Mouse (Mus musculus) NIH3T3 (cell line): ENCODE data around the gene Esr1.
"Not testable (repeated sequence)": the region's sequence is repeated elsewhere in the genome, so short reads cannot be mapped to it uniquely, and the experiment has no call there.

ENCODE experiments used
- DNase-seq: peaks from one replicate; pipeline ENCODE4 v3.0.0-alpha.2; 2012; ENCODE audit warnings: low read depth

The Esr1 gene

DNA sequence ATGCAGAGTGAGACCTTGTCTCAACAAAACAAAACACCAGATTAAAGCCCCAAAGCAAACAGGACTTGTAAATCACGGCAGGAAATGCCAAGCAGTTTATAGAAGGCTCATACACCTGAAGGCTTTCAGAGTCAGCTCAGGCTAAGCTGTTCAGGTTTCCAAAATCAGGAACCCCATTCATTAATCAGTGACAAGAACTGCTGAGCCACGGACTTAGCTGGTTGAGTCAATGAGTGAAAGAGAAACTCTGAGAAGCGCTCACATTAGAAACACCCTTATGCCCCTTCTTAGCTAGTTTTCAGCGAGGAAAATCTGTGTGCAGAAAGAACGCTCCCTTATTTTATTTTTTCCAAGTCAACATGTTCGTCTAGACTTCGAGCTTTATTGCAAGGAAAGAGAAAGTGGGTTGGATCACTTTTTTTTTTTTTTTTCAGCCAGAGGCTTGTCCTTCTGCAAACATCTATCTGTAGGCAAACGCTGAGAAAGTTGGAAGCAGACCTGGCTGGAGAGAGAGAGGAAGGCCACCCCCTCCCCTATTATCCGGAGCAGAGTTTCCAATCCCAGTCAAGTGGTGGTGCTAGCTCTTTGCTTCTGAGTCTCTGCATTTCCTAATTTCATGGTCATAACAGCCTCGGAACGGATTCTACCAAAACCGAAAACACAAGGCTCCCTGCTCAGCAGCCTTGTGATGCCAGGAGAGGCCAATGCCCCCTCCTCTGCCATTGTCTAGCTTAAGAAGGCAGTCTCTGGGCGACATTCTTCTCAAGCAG lies at the start of gene Esr1:
Gene Esr1 (plus strand): TSS at position 208 of the 770 bp plus-strand sequence.
- no peak for DNase-seq

DNA sequence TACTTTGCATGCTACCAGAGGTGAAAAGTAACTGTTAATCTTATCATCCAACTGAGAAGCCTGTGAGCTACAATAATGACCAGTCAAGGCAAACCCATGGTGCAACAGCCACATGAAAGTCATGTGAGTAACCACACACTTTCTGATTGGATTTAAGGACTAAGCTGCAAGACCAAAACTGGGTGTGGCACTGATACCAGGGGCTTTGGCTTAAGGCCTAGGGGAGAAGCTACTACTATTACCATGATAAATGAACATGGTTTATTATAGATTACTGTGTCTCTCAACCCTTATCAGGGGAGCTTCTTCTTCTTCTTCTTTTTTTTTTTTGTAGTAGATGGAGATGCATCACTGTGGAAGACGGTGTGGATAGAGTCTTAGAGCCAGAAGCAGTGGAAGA lies 46.2 kb upstream of the Esr1 start:
- no peak for DNase-seq

DNA sequence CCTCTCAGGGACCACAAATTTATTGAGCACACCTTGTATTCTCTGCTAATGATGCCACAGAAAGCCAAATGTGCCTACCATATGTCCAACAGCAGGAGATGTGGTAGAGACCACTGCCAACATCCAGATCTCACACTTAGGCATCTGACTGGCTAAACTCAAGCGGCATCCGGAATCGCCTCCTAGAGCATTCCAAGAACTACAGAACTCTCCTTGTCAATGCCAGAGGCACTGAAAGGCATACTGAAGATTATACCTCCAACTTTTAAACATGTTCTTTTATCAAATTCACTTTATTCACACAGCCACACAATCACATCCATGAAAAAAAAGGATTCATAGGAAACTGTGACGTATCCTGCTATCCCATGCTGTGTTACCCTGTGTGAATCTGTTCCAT lies 40.6 kb upstream of the Esr1 start:
- DNase-seq = no peak

GRCm38 (mm10) chr10:4571304-4571703 lies 40.1 kb upstream of the Esr1 start:
- no peak for DNase-seq

DNA sequence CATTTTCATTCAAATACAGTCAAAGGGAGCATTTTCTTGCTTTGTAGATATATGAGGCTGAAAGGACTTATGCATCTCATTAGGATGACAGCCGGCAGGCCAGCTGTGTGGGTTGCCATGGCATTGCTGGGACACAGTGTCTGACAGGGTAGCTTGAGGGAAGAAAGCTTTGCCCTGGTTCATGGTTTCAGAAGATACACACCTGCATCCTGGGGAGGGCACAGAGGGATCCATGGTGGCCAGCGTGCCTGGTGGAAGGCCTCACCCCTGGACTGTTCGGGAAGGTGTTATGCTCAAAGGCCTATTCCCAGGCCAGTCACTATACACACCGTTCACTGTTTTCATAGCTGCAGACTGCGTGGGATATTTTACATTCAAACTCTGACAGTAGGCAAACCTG lies 29.5 kb upstream of the Esr1 start:
- DNase-seq = no peak

DNA sequence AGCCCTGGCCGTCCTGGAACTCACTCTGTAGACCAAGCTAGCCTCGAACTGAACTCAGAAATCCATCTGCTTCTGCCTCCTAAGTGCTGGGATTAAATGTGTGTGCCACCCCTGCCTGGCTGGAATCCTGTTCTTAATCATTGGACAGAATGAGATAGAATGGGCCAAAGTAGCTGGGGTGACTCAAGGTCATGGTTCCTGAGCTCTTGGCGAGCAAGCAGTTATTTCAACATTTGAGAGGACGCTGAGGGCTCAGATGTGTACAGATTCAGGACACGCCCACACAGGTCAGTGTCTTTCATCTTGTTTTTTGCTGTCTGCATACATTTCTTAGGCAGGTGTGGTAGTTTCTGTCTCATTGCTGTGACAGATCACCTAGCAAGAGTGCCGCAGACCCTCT lies 24.7 kb upstream of the Esr1 start:
- no peak for DNase-seq

GRCm38 (mm10) chr10:4589576-4589975 lies 21.8 kb upstream of the Esr1 start:
- no peak for DNase-seq

GRCm38 (mm10) chr10:4590956-4591355 lies 20.4 kb upstream of the Esr1 start:
- no peak for DNase-seq

DNA sequence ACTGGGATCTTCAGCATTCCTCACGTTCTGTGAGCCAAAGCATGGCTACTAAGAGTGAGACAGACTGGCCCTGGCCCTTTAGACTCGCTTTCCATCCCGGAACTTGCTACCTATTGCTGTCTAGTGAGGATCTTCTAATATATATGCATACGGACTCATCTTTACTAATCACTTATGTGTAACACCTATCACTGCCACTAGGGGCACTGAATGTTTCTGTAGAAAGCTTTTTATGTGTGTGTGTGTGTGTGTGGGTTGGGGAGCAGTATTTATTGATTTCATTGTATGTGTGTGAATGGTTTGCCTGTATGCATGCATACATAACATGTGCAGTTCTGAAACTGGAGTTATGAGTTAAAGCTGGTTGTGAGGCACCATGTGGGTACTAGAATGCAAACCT lies 17.6 kb upstream of the Esr1 start:
- DNase-seq = peak; percentile 34

DNA sequence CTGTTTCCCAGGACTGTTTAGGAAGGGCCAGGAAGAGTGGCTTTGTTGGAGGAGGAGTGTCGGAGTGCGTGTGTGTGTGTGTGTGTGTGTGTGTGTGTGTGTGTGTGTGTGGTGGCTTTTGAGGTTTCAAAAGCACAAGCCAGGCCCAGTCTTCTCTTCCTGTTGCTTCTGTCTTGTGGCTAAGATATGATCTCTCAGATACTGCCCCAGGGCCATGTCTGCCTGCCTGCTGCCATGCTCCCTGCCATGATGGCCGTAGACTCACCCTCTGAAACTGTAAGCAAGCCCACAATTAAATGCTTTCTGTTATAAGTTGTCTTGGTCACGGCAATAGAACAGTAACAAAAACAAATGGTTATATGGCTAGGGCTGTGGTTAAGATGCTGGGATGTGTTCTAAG lies 14.2 kb upstream of the Esr1 start:
- DNase-seq = no peak

DNA sequence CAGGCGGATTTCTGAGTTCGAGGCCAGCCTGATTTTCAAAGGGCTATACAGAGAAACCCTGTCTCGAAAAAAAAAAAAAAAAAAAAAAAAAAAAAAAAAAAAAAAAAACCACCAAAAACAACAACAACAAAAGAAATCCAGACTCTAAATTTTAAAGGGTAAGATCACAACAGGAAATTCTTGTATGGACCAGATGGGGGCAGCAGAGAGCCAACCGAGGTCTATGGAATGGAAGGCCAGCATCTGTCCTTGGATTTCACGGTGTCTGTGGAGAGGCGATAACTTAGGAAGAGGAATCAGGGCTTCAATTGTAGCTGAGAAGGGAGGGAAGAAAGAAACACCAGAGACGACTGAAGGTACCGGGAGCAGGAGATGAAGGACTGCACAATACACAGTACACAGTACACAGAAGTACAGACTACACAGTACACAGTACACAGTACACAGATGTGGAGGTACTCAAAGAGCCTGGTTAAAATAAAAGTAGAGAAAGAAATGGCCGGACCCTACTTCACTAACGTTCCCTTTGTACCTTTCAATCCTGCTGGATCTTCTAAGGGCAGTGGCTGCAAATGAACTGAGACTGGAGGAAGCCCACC lies 13.1 kb upstream of the Esr1 start:
- peak; percentile 78 for DNase-seq

- no peak for DNase-seq
Observed at GRCm38 (mm10) chr10:4598916-4599315, 12.5 kb upstream of the Esr1 start.

DNA sequence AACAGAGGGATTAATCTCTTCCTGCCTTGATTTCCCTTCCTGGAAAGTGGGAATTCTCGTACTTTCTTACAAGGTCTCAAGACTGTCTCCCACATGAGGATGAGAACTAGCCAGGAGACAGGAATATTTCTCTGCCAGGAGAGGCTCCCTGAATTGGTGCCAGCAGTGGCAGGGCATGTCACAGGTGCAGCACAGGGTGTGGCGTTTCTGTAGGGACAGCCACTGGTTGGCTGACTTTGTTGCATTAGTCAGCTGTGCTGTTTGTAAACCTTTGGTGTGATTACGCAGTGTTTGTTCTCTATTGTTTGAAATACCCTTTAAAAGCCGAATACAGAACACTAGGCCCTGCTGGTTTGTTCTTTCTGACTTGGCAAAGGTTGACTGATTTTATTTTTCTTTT lies 11.8 kb upstream of the Esr1 start:
- DNase-seq = no peak

DNA sequence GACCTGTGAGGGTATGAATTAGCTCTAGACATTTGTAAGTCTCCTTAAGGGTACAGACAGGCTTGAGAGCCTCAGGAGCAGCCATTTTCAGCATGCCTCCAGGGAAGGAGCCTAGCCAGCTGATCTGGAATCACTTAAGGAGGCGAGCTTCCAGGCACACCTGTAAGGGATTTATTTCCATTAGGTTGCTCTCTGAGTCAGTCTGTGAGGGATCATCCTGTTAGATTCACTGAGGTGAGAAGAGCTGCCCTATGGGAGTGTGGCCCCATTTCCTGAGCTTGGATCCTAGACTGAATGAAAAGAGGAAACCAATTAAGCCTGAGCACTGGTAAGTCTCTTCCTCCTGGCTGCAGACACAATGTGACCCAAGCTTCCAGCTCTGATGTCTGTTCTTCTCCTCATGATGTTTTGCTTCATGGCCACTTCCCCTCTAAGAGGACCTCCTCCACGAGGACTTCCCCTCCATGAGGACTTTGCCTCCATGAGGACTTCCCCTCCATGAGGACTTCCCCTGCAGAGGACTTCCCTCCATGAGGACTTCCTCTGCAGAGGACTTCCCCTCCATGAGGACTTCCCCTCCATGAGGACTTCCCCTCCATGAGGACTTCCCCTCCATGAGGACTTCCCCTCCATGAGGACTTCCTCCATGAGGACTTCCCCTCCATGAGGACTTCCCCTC lies 10.5 kb upstream of the Esr1 start:
- DNase-seq = no peak

GRCm38 (mm10) chr10:4601612-4602011 lies 9.8 kb upstream of the Esr1 start:
- DNase-seq = not testable (repeated sequence)

GRCm38 (mm10) chr10:4602466-4602865 lies 8.9 kb upstream of the Esr1 start:
- no peak for DNase-seq

GRCm38 (mm10) chr10:4604527-4605209 lies 6.7 kb upstream of the Esr1 start:
- no peak for DNase-seq

DNA sequence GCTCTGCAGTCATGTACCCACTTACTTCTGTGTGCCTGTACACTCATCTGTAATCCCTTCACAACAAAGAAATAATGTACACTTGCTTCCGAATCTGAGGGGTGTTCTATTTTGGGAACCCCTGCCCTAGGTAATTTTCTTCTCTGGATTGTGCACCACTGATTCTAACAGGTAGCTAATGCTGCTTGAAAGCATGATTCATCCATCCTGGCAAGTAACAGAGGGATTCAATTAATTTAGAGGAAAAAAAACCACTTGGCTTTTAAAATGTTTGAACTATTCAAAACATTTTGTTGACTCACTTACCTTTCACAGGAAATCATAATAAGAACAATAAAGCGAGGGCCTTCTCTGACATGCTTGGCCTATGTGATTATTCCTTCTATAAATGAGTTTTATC lies 1.2 kb upstream of the Esr1 start:
- DNase-seq = peak; percentile 39

DNA sequence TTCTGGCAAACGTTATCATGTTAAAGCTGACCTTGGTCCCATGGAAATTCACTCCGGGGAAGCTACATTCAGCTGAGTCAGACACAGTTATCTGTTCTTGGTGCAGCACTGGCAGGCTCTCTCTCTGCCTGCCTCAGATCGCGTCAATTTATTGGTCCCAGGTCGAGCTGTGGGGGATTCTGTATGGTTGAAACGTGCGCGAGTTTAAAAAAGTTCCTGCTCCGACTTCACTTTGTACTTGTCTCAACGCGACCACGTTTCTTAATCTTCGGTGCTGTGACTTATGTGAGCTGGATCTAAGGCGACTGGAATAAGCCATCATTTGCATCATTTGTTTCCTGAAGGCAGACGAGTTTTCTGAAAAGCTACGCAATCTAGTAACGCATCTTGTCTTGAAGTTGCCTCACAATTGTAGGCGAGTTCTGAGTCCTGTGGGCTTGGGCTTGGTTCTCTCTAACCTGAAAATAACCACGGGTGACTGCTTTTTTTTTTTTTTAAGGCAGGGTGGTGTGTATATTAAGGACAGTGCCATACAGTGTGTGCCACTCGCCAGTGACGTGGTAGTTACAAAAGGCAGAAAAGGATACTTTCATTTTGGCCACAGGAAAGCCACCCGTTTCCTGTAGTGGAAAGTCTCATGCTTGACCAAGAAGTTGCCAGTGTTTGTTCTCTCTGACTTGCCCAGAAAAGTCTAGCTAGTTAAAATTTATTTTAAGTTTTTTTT lies 1.1 kb downstream of the Esr1 start:
- DNase-seq = no peak

GRCm38 (mm10) chr10:4618026-4618425 lies 6.6 kb downstream of the Esr1 start:
- peak; percentile 70 for DNase-seq

- DNase-seq = peak; percentile 37
Observed at GRCm38 (mm10) chr10:4618686-4619085, 7.3 kb downstream of the Esr1 start.

DNA sequence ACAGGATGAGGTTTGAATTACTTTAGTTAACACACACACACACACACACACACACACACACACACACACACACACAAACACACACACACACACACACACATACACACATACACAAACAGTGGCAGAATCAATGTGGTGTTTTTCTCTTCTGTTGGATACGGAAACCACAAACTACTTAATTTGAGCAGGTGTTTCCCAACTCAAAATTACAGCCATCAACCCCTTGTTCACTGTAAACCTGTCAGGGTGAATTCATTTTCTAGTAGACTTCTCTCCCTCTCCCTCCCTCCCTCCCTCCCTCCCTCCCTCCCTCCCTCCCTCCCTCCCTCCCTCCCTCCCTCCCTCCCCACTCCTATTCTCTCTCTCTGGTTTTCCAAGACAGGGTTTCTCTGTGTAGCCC lies 8.0 kb downstream of the Esr1 start:
- not testable (repeated sequence) for DNase-seq
